Mouse (Mus musculus): ENCODE results near the gene Spock3. TPM values are rescaled to one million over a fixed set of nuclear protein-coding genes. Genes with fewer than 3 reads are reported as not detected.

The Spock3 gene
- polyA plus RNA-seq, 1 experiment from 2014 or later: 0.13 TPM

DNA sequence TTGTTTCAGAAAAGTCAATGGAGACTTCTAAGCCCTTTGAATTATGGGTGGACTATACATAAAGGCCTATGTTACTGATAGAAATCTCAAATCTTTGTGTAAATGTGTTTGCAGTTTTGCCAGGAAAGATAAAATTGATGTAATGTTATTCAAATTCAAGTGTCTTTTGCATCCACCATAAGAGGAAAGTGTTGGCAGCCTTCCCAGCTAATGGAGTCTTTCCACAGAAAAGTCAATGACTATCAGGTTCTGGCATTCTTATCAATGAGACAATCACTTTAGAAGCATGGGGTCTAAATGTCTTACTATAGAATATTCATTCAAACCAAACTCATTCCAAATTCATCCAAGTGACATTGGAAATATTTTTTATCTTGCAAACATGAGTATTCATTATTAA is 214.5 kb downstream of the Spock3 start:
- no peak overlapping the region for H3K9ac ChIP-seq
- no peaks in the 10 kb centered on the region for H3K4me1 ChIP-seq (replicated peaks)
- H3K9me3 ChIP-seq (replicated peaks): no peaks in the 10 kb centered on the region
- ATAC-seq (ENCODE audit: low read depth) (no peak), DNase-seq (no peak)
- H3K27ac ChIP-seq: no peak overlapping the region
- no peaks in the 10 kb centered on the region for H3K27me3 ChIP-seq
- no peaks in the 10 kb centered on the region for H3K36me3 ChIP-seq
- H3K4me3 ChIP-seq (replicated peaks): no peak overlapping the region
- H3K4me2 ChIP-seq: no peak overlapping the region

DNA sequence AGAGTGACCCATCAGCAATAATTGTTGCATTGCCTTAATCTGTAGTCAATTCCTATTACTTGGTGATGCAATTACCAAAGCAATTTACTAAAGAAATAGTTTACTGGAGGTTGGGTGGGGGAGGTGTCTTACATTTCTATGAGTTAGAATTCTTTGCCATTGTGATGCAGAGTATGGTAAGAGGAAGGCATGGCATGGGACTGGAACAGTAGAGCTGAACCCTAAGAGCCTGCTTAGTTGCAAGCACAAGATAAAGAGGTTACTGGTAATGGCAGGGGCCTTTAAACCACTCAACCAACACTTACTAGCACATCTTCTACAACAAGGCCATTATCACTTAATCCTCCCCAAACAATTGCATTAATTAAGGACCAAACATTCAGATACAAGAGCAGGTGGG is 219.1 kb downstream of the Spock3 start:
- Histone ChIP-seq H3K4me1 (replicated peaks) (no peaks in the 10 kb centered on the region), H3K4me2 (no peak overlapping the region), H3K36me3 (no peaks in the 10 kb centered on the region), H3K9me3 (replicated peaks) (no peaks in the 10 kb centered on the region), H3K4me3 (replicated peaks) (no peak overlapping the region), H3K27me3 (no peaks in the 10 kb centered on the region), H3K9ac (no peak overlapping the region), H3K27ac (no peak overlapping the region)
- ATAC-seq (ENCODE audit: low read depth) (no peak), DNase-seq (no peak)

DNA sequence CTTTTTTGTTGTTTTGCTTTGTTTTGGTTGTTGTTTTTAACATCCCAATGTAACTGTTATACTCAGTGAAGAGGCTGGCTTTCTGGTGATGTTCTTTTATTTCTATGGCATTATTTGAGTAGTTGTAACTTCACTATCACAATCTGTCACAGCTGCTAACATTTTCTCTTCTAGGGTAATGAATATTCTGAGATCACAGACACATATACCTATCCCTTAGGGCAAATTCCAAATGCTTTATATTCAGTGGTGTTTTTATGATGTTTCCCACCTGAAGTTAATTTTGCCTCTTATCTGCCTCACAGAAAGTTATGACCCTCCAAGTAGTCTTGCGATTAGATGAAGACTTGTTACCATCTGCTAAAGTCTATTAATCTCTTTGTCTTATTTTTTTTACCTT is 230.5 kb downstream of the Spock3 start:
- Histone ChIP-seq H3K9me3 (replicated peaks) (no peaks in the 10 kb centered on the region), H3K9ac (no peak overlapping the region), H3K36me3 (no peaks in the 10 kb centered on the region), H3K27me3 (no peaks in the 10 kb centered on the region), H3K4me2 (no peak overlapping the region), H3K4me1 (replicated peaks) (no peaks in the 10 kb centered on the region), H3K4me3 (replicated peaks) (no peak overlapping the region), H3K27ac (no peak overlapping the region)
- 65% methylated on average over 1 of the region's 1 CpGs for WGBS (ENCODE audit: insufficient replicate concordance)
- DNase-seq (no peak), ATAC-seq (ENCODE audit: low read depth) (no peak)

DNA sequence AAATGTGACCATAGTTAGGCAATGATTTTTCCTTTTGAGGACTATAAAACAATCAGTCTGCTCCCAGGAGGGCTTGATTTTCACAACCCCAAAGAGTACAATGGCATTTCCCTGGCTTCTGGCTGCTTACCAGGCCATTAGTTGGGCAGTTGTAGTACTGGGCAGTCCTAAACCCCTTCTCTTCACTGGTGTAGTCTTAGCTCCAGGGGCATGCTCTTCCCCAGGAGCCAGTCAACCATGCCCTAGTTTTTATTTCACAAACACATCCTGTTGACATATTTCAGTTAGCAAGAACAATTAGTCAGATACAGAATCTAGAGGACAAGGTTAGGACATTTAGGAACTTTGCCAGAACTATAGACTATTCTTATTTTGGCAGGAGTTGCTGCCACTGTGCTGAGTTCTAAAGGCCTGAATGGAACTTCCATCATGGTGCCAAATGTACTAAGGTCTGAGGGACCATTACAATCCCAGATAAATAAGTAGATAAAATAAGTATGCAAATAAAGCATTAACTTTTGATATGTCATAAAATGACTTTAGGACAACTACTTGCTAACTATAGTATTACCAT is 308.1 kb downstream of the Spock3 start:
- H3K9ac ChIP-seq: no peak overlapping the region
- DNase-seq: no peak
- no peak overlapping the region for H3K4me3 ChIP-seq (replicated peaks)
- no peaks in the 10 kb centered on the region for H3K27me3 ChIP-seq
- H3K27ac ChIP-seq: no peak overlapping the region
- no peaks in the 10 kb centered on the region for H3K9me3 ChIP-seq (replicated peaks)
- no peaks in the 10 kb centered on the region for H3K36me3 ChIP-seq
- no peaks in the 10 kb centered on the region for H3K4me1 ChIP-seq (replicated peaks)
- no peak overlapping the region for H3K4me2 ChIP-seq
- ATAC-seq (ENCODE audit: low read depth): no peak

DNA sequence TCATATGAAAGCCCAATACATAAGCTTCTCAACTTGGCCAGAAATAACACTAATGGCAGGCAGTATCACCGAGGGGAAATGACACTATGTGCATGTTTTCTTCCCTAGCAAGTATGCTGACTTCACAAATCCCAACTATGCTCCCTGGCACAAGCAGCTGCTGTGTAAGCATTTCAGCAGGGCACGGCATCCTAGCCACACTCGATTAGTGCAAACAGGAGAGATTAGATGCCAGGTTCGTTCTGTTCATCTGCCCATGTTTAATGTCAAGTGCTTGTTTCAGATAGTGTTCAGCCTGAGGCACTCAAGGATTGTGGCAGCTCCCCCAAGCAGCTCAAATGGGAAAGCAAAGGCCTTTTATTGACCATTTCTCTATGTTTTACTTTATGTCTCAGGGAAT is 311.7 kb downstream of the Spock3 start:
- no peaks in the 10 kb centered on the region for H3K27me3 ChIP-seq
- ATAC-seq (ENCODE audit: low read depth): no peak
- no peak overlapping the region for H3K4me2 ChIP-seq
- H3K9me3 ChIP-seq (replicated peaks): no peaks in the 10 kb centered on the region
- no peak overlapping the region for H3K9ac ChIP-seq
- H3K36me3 ChIP-seq: no peaks in the 10 kb centered on the region
- WGBS (ENCODE audit: insufficient replicate concordance): 52% methylated on average over 4 of the region's 4 CpGs
- no peak overlapping the region for H3K4me3 ChIP-seq (replicated peaks)
- H3K27ac ChIP-seq: no peak overlapping the region
- H3K4me1 ChIP-seq (replicated peaks): no peaks in the 10 kb centered on the region
- no peak for DNase-seq

DNA sequence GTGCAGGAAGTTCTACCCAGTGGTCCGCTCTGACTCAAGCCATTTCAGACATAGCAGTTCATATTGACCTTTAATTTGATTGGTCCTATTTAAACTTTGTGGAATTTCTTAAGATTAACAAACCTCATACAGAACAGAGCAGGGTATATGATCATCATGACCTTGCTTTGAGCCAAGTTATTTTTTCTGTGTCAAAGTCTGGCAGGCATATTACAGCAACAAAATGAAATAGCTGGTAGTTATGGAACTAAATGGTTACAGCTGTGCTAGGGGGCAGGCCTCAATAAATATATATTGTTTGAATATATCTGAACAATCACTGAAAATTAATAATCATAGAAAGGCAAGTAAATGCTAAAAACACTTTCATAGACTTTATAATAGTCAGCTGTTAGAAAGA is 384.6 kb downstream of the Spock3 start:
- H3K9ac ChIP-seq: no peak overlapping the region
- H3K36me3 ChIP-seq: no peaks in the 10 kb centered on the region
- H3K27me3 ChIP-seq: no peaks in the 10 kb centered on the region
- ATAC-seq (ENCODE audit: low read depth) (no peak), DNase-seq (no peak)
- H3K4me2 ChIP-seq: no peak overlapping the region
- no peaks in the 10 kb centered on the region for H3K4me1 ChIP-seq (replicated peaks)
- no peak overlapping the region for H3K4me3 ChIP-seq (replicated peaks)
- no peaks in the 10 kb centered on the region for H3K9me3 ChIP-seq (replicated peaks)
- WGBS (ENCODE audit: insufficient replicate concordance): 83% methylated on average over 1 of the region's 1 CpGs
- H3K27ac ChIP-seq: no peak overlapping the region

DNA sequence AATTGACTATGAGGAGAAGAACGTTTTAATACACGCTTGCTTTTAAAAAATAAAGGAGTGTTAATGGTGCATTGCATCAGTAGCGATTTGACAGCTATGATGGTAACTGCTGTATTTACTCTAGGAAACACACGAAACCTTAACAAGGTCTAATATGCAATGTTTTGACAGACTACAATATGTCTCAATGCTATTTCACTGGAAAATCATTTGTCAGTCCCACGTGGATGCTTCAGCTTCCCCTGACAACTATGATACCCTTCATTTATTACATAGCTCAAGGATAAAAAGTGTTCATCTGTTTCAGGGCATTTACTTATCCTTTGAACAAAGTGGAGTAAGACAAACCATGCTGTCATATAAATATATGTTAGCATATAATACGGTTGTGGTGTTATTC is 417.8 kb downstream of the Spock3 start:
- no peaks in the 10 kb centered on the region for H3K4me1 ChIP-seq (replicated peaks)
- H3K27me3 ChIP-seq: no peaks in the 10 kb centered on the region
- no peak overlapping the region for H3K9ac ChIP-seq
- WGBS (ENCODE audit: insufficient replicate concordance): 55% methylated on average over 6 of the region's 6 CpGs
- H3K9me3 ChIP-seq (replicated peaks): no peaks in the 10 kb centered on the region
- H3K4me3 ChIP-seq (replicated peaks): no peak overlapping the region
- no peak for ATAC-seq (ENCODE audit: low read depth)
- no peak for DNase-seq
- no peak overlapping the region for H3K27ac ChIP-seq
- no peaks in the 10 kb centered on the region for H3K36me3 ChIP-seq
- no peak overlapping the region for H3K4me2 ChIP-seq

DNA sequence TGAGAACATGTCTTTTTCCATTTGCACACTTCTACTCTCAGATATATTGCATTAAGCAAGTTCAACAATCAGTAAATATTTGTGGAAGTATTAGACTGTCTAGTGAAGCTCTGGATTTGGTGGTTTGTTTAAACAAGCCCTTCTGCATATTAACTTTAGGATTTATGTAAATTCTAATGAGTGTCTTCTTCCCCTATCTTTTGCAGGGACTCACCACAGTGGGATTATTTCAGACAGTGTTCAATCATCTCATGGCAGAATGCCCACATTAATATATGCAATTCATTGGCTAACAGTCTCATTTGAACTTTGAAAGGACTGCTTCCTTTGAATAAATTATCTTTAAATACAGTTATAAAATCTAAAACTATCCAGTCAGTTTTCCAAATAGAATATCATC is 446.9 kb downstream of the Spock3 start:
- Histone ChIP-seq H3K4me3 (replicated peaks) (no peak overlapping the region), H3K36me3 (no peaks in the 10 kb centered on the region), H3K9ac (no peak overlapping the region), H3K27ac (no peak overlapping the region), H3K4me1 (replicated peaks) (no peaks in the 10 kb centered on the region), H3K4me2 (no peak overlapping the region), H3K27me3 (no peaks in the 10 kb centered on the region), H3K9me3 (replicated peaks) (no peaks in the 10 kb centered on the region)
- no peak for ATAC-seq (ENCODE audit: low read depth)
- no peak for DNase-seq

Measured in liver, embryonic 13.5 days (tissue).